Mouse (Mus musculus): Measurements from ENCODE around the gene Ddx55.
"Not testable (repeated sequence)": the region's sequence is repeated elsewhere in the genome, so short reads cannot be mapped to it uniquely, and the experiment has no call there.

DNA sequence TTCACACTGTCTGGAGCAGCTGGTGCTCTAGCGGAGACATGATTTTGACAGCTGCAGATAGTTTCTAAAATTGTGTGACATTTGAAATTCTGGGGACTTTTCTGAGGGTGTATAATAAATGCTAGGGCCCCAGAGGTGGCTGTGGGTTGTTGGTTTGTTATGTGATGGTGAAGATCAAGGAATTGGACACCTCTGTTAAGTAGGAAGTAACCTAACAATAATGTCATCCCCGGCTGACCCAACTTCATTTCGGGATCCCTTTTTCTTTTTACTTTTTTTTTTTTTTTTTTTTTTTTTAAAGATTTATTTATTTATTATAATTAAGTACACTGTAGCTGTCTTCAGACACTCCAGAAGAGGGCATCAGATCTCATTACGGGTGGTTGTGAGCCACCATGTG is 1.9 kb upstream of the Ddx55 start:
- not testable (repeated sequence) for TF ChIP-seq CTCF (IDR thresholded peaks at IDR 0.05; ENCODE audit: borderline replicate concordance, insufficient read depth, low read depth, low read length); POLR2A (IDR thresholded peaks at IDR 0.05; ENCODE audit: borderline replicate concordance, insufficient read depth, low read length)

Data from cerebellum, adult 2 months (tissue).